ENCODE assay signal across 11 mouse cellular contexts in genomic region chr11:49634101-49634500, GRCm38 (mm10). TPM values are rescaled to one million over a fixed set of nuclear protein-coding genes. Genes with fewer than 3 reads are reported as not detected.
DNase-seq lines count a peak whose midpoint lies in the region; ATAC-seq lines count a peak whose summit lies in the region.
"Had no signal": no experiment of that assay in that cellular context is flagged by ENCODE, and none has a peak within 500 bp of the region (broad histone marks: within the 10 kb centered on the region; RNA-seq: fewer than 3 reads in every experiment).

No protein-coding gene starts in this region.

- no peak; the same call in 1 of the 2 replicates for ATAC-seq in lung, embryonic 15.5 days (ENCODE audit: borderline replicate concordance, extremely low read depth, low FRiP score, low TSS enrichment)
- ATAC-seq in forebrain, embryonic 12.5 days (ENCODE audit: low FRiP score) = no peak
- 0 out of 2 replicates have a peak, but pooled peaks have one; percentile 9 for ATAC-seq in limb, embryonic 12.5 days (ENCODE audit: insufficient number of reproducible peaks, insufficient read depth, low FRiP score, low TSS enrichment, low read depth)
- ATAC-seq in stomach, embryonic 14.5 days (ENCODE audit: insufficient number of reproducible peaks, insufficient read depth, low FRiP score, low read depth) = peak; percentile 25; the same call in 1 of the 2 replicates

- peaks cover 37% of the 10 kb centered on the region for H3K27me3 ChIP-seq in lung, embryonic 15.5 days
- H3K27me3 ChIP-seq in forebrain, embryonic 12.5 days = peaks cover 63% of the 10 kb centered on the region
- peaks cover 78% of the 10 kb centered on the region for H3K27me3 ChIP-seq in limb, embryonic 12.5 days
- peaks cover 29% of the 10 kb centered on the region for H3K27me3 ChIP-seq in stomach, embryonic 14.5 days (ENCODE audit: control insufficient read depth, insufficient read depth, low read length)

- peak overlapping the region; percentile 50 for H3K4me2 ChIP-seq in lung, embryonic 15.5 days
- H3K4me2 ChIP-seq in forebrain, embryonic 12.5 days = peak overlapping the region; percentile 31
- peak overlapping the region; percentile 32 for H3K4me2 ChIP-seq in limb, embryonic 12.5 days
- H3K4me2 ChIP-seq in stomach, embryonic 14.5 days (replicated peaks; ENCODE audit: low read depth, low read length) = peak overlapping the region; percentile 29

- 22% methylated on average over 22 of the region's 22 CpGs for WGBS in lung, embryonic 15.5 days
- 5% methylated on average over 22 of the region's 22 CpGs for WGBS in forebrain, embryonic 12.5 days
- WGBS in limb, embryonic 12.5 days = 7% methylated on average over 22 of the region's 22 CpGs
- 13% methylated on average over 22 of the region's 22 CpGs for WGBS in stomach, embryonic 14.5 days

- H3K4me3 ChIP-seq in lung, embryonic 15.5 days = peak overlapping the region; percentile 21; the same call in 1 of the 2 replicates
- H3K4me3 ChIP-seq in forebrain, embryonic 12.5 days (replicated peaks) = peak overlapping the region; percentile 16; the same call in 1 of the 2 replicates
- H3K4me3 ChIP-seq in limb, embryonic 12.5 days (replicated peaks) = peak overlapping the region; percentile 12; the same call in 1 of the 2 replicates
- peak overlapping the region; percentile 8; the same call in 1 of the 2 replicates for H3K4me3 ChIP-seq in stomach, embryonic 14.5 days (ENCODE audit: low read depth, low read length)

- H3K9ac ChIP-seq in lung, embryonic 15.5 days = no peak overlapping the region
- no peak overlapping the region for H3K9ac ChIP-seq in forebrain, embryonic 12.5 days
- H3K9ac ChIP-seq in limb, embryonic 12.5 days (replicated peaks) = no peak overlapping the region
- H3K9ac ChIP-seq in stomach, embryonic 14.5 days (replicated peaks; ENCODE audit: low read depth, low read length) = no peak overlapping the region

- H3K36me3 ChIP-seq in lung, embryonic 15.5 days = no peaks in the 10 kb centered on the region
- no peaks in the 10 kb centered on the region for H3K36me3 ChIP-seq in forebrain, embryonic 12.5 days (replicated peaks)
- no peaks in the 10 kb centered on the region for H3K36me3 ChIP-seq in limb, embryonic 12.5 days
- H3K36me3 ChIP-seq in stomach, embryonic 14.5 days (ENCODE audit: control insufficient read depth, insufficient read depth, low read length) = no peaks in the 10 kb centered on the region

- DNase-seq in lung, adult 18-20 months = no peak
- DNase-seq in adrenal gland, adult 18-20 months (ENCODE audit: low spot score in 2 of 2) = no peak
- DNase-seq in ovary, postnatal 10 days (ENCODE audit: low spot score) = no peak
- DNase-seq: cerebellum, postnatal 25 days; thymus, adult 18-20 months had no signal

- H3K27ac ChIP-seq in lung, embryonic 15.5 days = no peak overlapping the region
- no peak overlapping the region for H3K27ac ChIP-seq in forebrain, embryonic 12.5 days
- no peak overlapping the region for H3K27ac ChIP-seq in limb, embryonic 12.5 days
- H3K27ac ChIP-seq in stomach, embryonic 14.5 days (ENCODE audit: low read length) = no peak overlapping the region

- H3K4me1 ChIP-seq in lung, embryonic 15.5 days = no peaks in the 10 kb centered on the region; the same call in 1 of the 2 replicates
- peaks cover 8% of the 10 kb centered on the region for H3K4me1 ChIP-seq in forebrain, embryonic 12.5 days
- H3K4me1 ChIP-seq in limb, embryonic 12.5 days (replicated peaks) = peaks cover 6% of the 10 kb centered on the region; the same call in 1 of the 2 replicates
- 0 out of 2 replicates have a peak, but pooled peaks cover 6% of the 10 kb centered on the region for H3K4me1 ChIP-seq in stomach, embryonic 14.5 days (ENCODE audit: control insufficient read depth, insufficient read depth, low read length)

- H3K9me3 ChIP-seq in lung, embryonic 15.5 days = no peaks in the 10 kb centered on the region
- H3K9me3 ChIP-seq in forebrain, embryonic 12.5 days = no peaks in the 10 kb centered on the region
- no peaks in the 10 kb centered on the region for H3K9me3 ChIP-seq in limb, embryonic 12.5 days
- H3K9me3 ChIP-seq in stomach, embryonic 14.5 days (ENCODE audit: control insufficient read depth, low read depth, low read length) = no peaks in the 10 kb centered on the region

RNA-seq across cellular contexts. Expression of gene Flt4, which starts 25.0 kb away (rescaled TPM):
- 9.0 and 9.3 TPM in 2 replicates for polyA plus RNA-seq in lung, embryonic 15.5 days (2015; fragmentation: Nextera tagmentation; extraction: Ambion mirVana)
- 2.1 and 2.3 TPM in 2 replicates for polyA plus RNA-seq in forebrain, embryonic 12.5 days (2016; fragmentation: Nextera tagmentation; extraction: Ambion mirVana)
- 3.3 and 4.4 TPM in 2 replicates for polyA plus RNA-seq in limb, embryonic 12.5 days (2016; fragmentation: Nextera tagmentation; extraction: Ambion mirVana)
- 7.4 and 8.6 TPM in 2 replicates for polyA plus RNA-seq in stomach, embryonic 14.5 days (2014; fragmentation: Nextera tagmentation; extraction: Ambion mirVana)
- total RNA-seq in adrenal gland, adult 18-20 months (2021) = 10 to 100 TPM; 14.4 to 14.5 TPM
- total RNA-seq: hematopoietic stem cell, adult 5-6 weeks had no signal

RNA-seq across cellular contexts. Expression of gene Scgb3a1, which starts 29.3 kb away (rescaled TPM):
- polyA plus RNA-seq in lung, embryonic 15.5 days (2015; fragmentation: Nextera tagmentation; extraction: Ambion mirVana) = 0.81 TPM in 1 of 2 replicates, not detected in the other
- not detected in 2 replicates for polyA plus RNA-seq in forebrain, embryonic 12.5 days (2016; fragmentation: Nextera tagmentation; extraction: Ambion mirVana)
- polyA plus RNA-seq in limb, embryonic 12.5 days (2016; fragmentation: Nextera tagmentation; extraction: Ambion mirVana) = not detected in 2 replicates
- not detected in 2 replicates for polyA plus RNA-seq in stomach, embryonic 14.5 days (2014; fragmentation: Nextera tagmentation; extraction: Ambion mirVana)
- total RNA-seq in adrenal gland, adult 18-20 months (2021) = not detected
- total RNA-seq: hematopoietic stem cell, adult 5-6 weeks; monocyte, adult 5-6 weeks had no signal

Comparison
In these comparisons a context has a peak if more than half of its experiments do, and no peak if none do; other contexts are left out.
1. ATAC-seq: peak in limb, embryonic 12.5 days (single experiment) and stomach, embryonic 14.5 days (single experiment); none in lung, embryonic 15.5 days (single experiment) and forebrain, embryonic 12.5 days (single experiment).
2. Peak in every context shown above with its lines, with median percentiles within 50 percentile points of each other: H3K4me2 ChIP-seq and H3K4me3 ChIP-seq.